Mouse (Mus musculus) hematopoietic stem cell, adult 5-6 weeks (primary cell): ENCODE results near the gene Gm21776. TPM values are rescaled to one million over a fixed set of nuclear protein-coding genes. Genes with fewer than 3 reads are reported as not detected.
"Not testable (repeated sequence)": the region's sequence is repeated elsewhere in the genome, so short reads cannot be mapped to it uniquely, and the experiment has no call there.

Experiments
- ATAC-seq, 2 experiments: fragments of 125-278 bp in 1 of 2; replicated peaks in 1 of 2; 2 replicates each; pipeline ENCODE4 v1.8.0; 2016 to 2017; ENCODE audit warnings: inconsistent platforms in 2 of 2, mild to moderate bottlenecking in 2 of 2, moderate number of reproducible peaks in 2 of 2, low read depth in 1 of 2, moderate TSS enrichment in 1 of 2; ENCODE audit not compliant: low FRiP score in 2 of 2, poor library complexity in 2 of 2, severe bottlenecking in 2 of 2, insufficient read depth in 1 of 2, low TSS enrichment in 1 of 2
- total RNA-seq: library from RNA; stranded (forward); fragments of 172-1452, 232-1000 nt; gene quantifications from 2 replicates; pipeline ENCODE4 v1.2.3, GENCODE M21; 2017

Gene Gm21776
- total RNA-seq = not detected in 2 replicates

DNA sequence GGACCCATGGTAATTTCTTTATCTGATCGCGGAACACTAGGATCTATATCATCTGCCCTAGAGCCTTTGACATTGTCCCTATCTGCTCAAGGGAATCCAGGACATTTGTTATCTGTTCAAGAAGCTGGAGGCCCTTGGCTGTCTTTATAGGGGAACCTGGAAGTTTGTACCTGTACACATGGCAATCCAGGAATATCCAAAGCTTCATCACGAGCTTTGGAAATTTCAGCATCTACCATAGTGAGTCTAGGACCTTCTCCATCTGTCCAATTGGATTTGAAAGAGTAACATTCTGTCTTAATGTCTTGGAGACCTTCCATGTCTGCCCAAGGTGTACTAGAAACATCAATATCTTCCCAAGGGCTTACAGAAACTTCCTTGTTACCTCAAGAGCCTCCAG lies at the start of gene Gm21776:
TSS of gene Gm21776 (plus strand) at position 301 of the 400 bp plus-strand sequence.
- not testable (repeated sequence) for ATAC-seq
